Mouse (Mus musculus) right cerebral cortex, postnatal 36 days (tissue): ENCODE results near the gene Tenm2.
A peak's percentile ranks its signal among the peaks of the same experiment; 100 is the strongest.

Experiments used
- DNase-seq, 2 experiments: peaks; one replicate each; pipeline ENCODE4 v3.0.0; 2022; ENCODE audit warnings: low spot score in 2 of 2, mixed read lengths in 1 of 2

The Tenm2 gene

GRCm38 (mm10) chr11:36353252-36353651 is 882.5 kb downstream of the Tenm2 start:
- no peak for DNase-seq

- DNase-seq: peak in 1 of 2 experiments; percentile 16
Observed at GRCm38 (mm10) chr11:36351752-36352151, 884.0 kb downstream of the Tenm2 start.

GRCm38 (mm10) chr11:36351341-36351740 is 884.4 kb downstream of the Tenm2 start:
- DNase-seq: no peak

GRCm38 (mm10) chr11:36350264-36350663 is 885.5 kb downstream of the Tenm2 start:
- no peak for DNase-seq

GRCm38 (mm10) chr11:36349856-36350255 is 885.9 kb downstream of the Tenm2 start:
- DNase-seq: no peak

- DNase-seq: peak; percentile 22 to 43
Observed at GRCm38 (mm10) chr11:36341799-36342198, 894.0 kb downstream of the Tenm2 start.

GRCm38 (mm10) chr11:36338424-36338823 is 897.3 kb downstream of the Tenm2 start:
- DNase-seq: no peak

- no peak for DNase-seq
Observed at GRCm38 (mm10) chr11:36337063-36337462, 898.7 kb downstream of the Tenm2 start.

- DNase-seq: no peak
Observed at GRCm38 (mm10) chr11:36335147-36335546, 900.6 kb downstream of the Tenm2 start.

GRCm38 (mm10) chr11:36334100-36334735 is 901.5 kb downstream of the Tenm2 start:
- DNase-seq: no peak

- no peak for DNase-seq
Observed at GRCm38 (mm10) chr11:36332222-36332621, 903.5 kb downstream of the Tenm2 start.

GRCm38 (mm10) chr11:36331408-36332178 is 904.2 kb downstream of the Tenm2 start:
- no peak for DNase-seq

- no peak for DNase-seq
Observed at GRCm38 (mm10) chr11:36327243-36327642, 908.5 kb downstream of the Tenm2 start.

- DNase-seq: no peak
Observed at GRCm38 (mm10) chr11:36309317-36309716, 926.4 kb downstream of the Tenm2 start.

GRCm38 (mm10) chr11:36307276-36307675 is 928.5 kb downstream of the Tenm2 start:
- peak; percentile 21 to 42 for DNase-seq

GRCm38 (mm10) chr11:36305348-36305950 is 930.3 kb downstream of the Tenm2 start:
- DNase-seq: no peak

GRCm38 (mm10) chr11:36302913-36303371 is 932.8 kb downstream of the Tenm2 start:
- no peak for DNase-seq

GRCm38 (mm10) chr11:36302096-36302495 is 933.7 kb downstream of the Tenm2 start:
- DNase-seq: no peak

- DNase-seq: no peak
Observed at GRCm38 (mm10) chr11:36296568-36296967, 939.2 kb downstream of the Tenm2 start.

- no peak for DNase-seq
Observed at GRCm38 (mm10) chr11:36292206-36292605, 943.6 kb downstream of the Tenm2 start.

- no peak for DNase-seq
Observed at GRCm38 (mm10) chr11:36286246-36286645, 949.5 kb downstream of the Tenm2 start.

- DNase-seq: no peak
Observed at GRCm38 (mm10) chr11:36280533-36280932, 955.2 kb downstream of the Tenm2 start.

GRCm38 (mm10) chr11:36277903-36278215 is 957.9 kb downstream of the Tenm2 start:
- no peak for DNase-seq
